Mouse (Mus musculus) colon, adult 2 months (tissue): Measurements from ENCODE around the gene Krtap16-3. TPM values are rescaled to one million over a fixed set of nuclear protein-coding genes. Genes with fewer than 3 reads are reported as not detected.

Experiments
- polyA plus RNA-seq: library from polyadenylated mRNA; depleted of rRNA; stranded (reverse); fragments of >200 nt; gene quantifications from 2 replicates; pipeline ENCODE4 v1.2.3, GENCODE M21; 2012; rRNA removed

Krtap16-3 gene
- not detected in 2 replicates for polyA plus RNA-seq

GRCm38 (mm10) chr16:88962773-88963172, at the start of gene Krtap16-3:
TSS of gene Krtap16-3 (minus strand) at chr16:88962873.

GRCm38 (mm10) chr16:89010659-89011058, 48.0 kb upstream of the Krtap16-3 start, which contains the start of gene Krtap22-2:
TSS of gene Krtap22-2 (minus strand) at chr16:89010759.

GRCm38 (mm10) chr16:88932165-88932564, 30.5 kb downstream of the Krtap16-3 start, which contains the start of gene Krtap19-9b:
TSS of gene Krtap19-9b (minus strand) at chr16:88932265.

Other genes starting within 250 kb of the Krtap16-3 start
- not detected in 2 replicates for gene Krtap13-1, start 234.0 kb downstream of the Krtap16-3 start, polyA plus RNA-seq
- gene Krtap13, start 211.2 kb downstream of the Krtap16-3 start, polyA plus RNA-seq = 1.9 and 2.4 TPM in 2 replicates
- 0.29 and 1.1 TPM in 2 replicates for gene 2310034C09Rik, start 204.0 kb downstream of the Krtap16-3 start, polyA plus RNA-seq
- gene 2310057N15Rik, start 188.7 kb downstream of the Krtap16-3 start, polyA plus RNA-seq = not detected in 2 replicates
- gene Gm5965, start 185.0 kb downstream of the Krtap16-3 start, polyA plus RNA-seq = not detected in 2 replicates
- not detected in 2 replicates for gene Gm20741, start 150.7 kb downstream of the Krtap16-3 start, polyA plus RNA-seq
- gene Krtap15, start 142.7 kb downstream of the Krtap16-3 start, polyA plus RNA-seq = not detected in 2 replicates
- gene Krtap14, start 136.7 kb downstream of the Krtap16-3 start, polyA plus RNA-seq = not detected in 2 replicates
- not detected in 2 replicates for gene Krtap19-1, start 93.5 kb downstream of the Krtap16-3 start, polyA plus RNA-seq
- not detected in 2 replicates for gene Krtap19-2, start 88.6 kb downstream of the Krtap16-3 start, polyA plus RNA-seq
- gene Krtap19-3, start 84.8 kb downstream of the Krtap16-3 start, polyA plus RNA-seq = not detected in 2 replicates
- not detected in 2 replicates for gene Krtap19-4, start 77.8 kb downstream of the Krtap16-3 start, polyA plus RNA-seq
- gene Krtap19-5, start 66.4 kb downstream of the Krtap16-3 start, polyA plus RNA-seq = not detected in 2 replicates
- not detected in 2 replicates for gene Krtap19-9b, start 30.6 kb downstream of the Krtap16-3 start, polyA plus RNA-seq
- gene Krtap22-2, start 47.9 kb upstream of the Krtap16-3 start, polyA plus RNA-seq = not detected in 2 replicates
- gene Gm10229, start 52.4 kb upstream of the Krtap16-3 start, polyA plus RNA-seq = not detected in 2 replicates
- not detected in 2 replicates for gene Krtap6-1, start 68.8 kb upstream of the Krtap16-3 start, polyA plus RNA-seq
- gene Gm10228, start 78.6 kb upstream of the Krtap16-3 start, polyA plus RNA-seq = not detected in 2 replicates
- gene Krtap6-5, start 85.0 kb upstream of the Krtap16-3 start, polyA plus RNA-seq = not detected in 2 replicates
- not detected in 2 replicates for gene 1110025L11Rik, start 101.1 kb upstream of the Krtap16-3 start, polyA plus RNA-seq
- gene Krtap6-3, start 121.1 kb upstream of the Krtap16-3 start, polyA plus RNA-seq = not detected in 2 replicates
- not detected in 2 replicates for gene Gm6358, start 178.0 kb upstream of the Krtap16-3 start, polyA plus RNA-seq
- not detected in 2 replicates for gene Gm10061, start 188.2 kb upstream of the Krtap16-3 start, polyA plus RNA-seq
- not detected in 2 replicates for gene Gm9789, start 195.1 kb upstream of the Krtap16-3 start, polyA plus RNA-seq
- gene Gm7735, start 206.6 kb upstream of the Krtap16-3 start, polyA plus RNA-seq = not detected in 2 replicates
- not detected in 2 replicates for gene 1110057P08Rik, start 211.9 kb upstream of the Krtap16-3 start, polyA plus RNA-seq
- not detected in 2 replicates for gene Krtap20-2, start 243.0 kb upstream of the Krtap16-3 start, polyA plus RNA-seq